Mouse (Mus musculus): ENCODE measurements around the gene Igflr1. TPM values are rescaled to one million over a fixed set of nuclear protein-coding genes. Genes with fewer than 3 reads are reported as not detected.

The Igflr1 gene
- polyA plus RNA-seq, 1 experiment from 2014 or later = 1.6 TPM

DNA sequence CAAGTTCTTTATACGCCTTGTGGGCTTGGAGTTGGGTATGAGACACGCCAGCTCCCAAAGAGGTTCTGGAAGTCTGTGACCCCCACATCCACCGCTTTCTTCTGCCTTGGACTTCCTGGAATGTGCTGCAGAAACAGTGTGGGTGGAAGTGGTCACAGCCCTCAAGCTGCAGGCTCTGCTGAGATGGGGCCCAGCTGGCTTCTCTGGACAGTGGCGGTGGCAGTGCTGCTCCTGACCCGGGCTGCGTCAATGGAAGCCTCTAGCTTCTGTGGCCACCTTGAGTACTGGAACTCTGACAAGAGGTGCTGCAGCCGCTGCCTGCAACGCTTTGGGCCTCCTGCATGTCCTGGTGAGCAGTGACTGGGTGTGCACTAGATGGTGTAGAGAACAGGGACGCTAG lies 806 bp downstream of the Igflr1 start:
- Histone ChIP-seq H3K4me2 (no peak overlapping the region), H3K27ac (no peak overlapping the region), H3K9me3 (replicated peaks) (no peaks in the 10 kb centered on the region), H3K4me3 (replicated peaks) (no peak overlapping the region), H3K9ac (no peak overlapping the region), H3K27me3 (no peaks in the 10 kb centered on the region), H3K4me1 (replicated peaks) (peaks cover 25% of the 10 kb centered on the region), H3K36me3 (peaks cover 64% of the 10 kb centered on the region)
- WGBS (ENCODE audit: insufficient replicate concordance) = 78% methylated on average over 9 of the region's 9 CpGs
- ATAC-seq (ENCODE audit: low read depth) (no peak), DNase-seq (no peak)

DNA sequence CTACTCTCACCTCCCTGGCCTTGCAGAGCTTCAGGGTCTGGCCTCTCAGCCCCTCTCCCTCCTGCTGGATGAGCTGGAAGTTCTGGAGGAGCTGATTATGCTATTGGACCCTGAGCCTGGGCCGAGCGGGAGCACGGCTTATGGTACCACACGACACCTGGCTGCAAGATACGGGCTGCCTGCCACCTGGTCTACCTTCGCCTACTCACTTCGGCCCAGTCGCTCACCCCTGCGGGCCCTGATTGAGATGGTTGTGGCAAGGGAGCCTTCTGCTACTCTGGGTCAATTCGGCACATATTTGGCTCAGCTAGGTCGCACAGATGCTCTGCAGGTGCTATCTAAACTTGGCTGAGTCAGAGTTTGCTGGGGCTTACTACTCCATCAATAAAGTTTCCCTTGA lies 2.3 kb downstream of the Igflr1 start:
- DNase-seq (no peak), ATAC-seq (ENCODE audit: low read depth) (no peak)
- no peaks in the 10 kb centered on the region for H3K9me3 ChIP-seq (replicated peaks)
- WGBS (ENCODE audit: insufficient replicate concordance) = 87% methylated on average over 11 of the region's 11 CpGs
- H3K4me3 ChIP-seq (replicated peaks) = no peak overlapping the region
- peaks cover 73% of the 10 kb centered on the region for H3K36me3 ChIP-seq
- H3K27me3 ChIP-seq = no peaks in the 10 kb centered on the region
- H3K4me1 ChIP-seq (replicated peaks) = peaks cover 20% of the 10 kb centered on the region
- H3K27ac ChIP-seq = no peak overlapping the region
- no peak overlapping the region for H3K4me2 ChIP-seq
- H3K9ac ChIP-seq = no peak overlapping the region

DNA sequence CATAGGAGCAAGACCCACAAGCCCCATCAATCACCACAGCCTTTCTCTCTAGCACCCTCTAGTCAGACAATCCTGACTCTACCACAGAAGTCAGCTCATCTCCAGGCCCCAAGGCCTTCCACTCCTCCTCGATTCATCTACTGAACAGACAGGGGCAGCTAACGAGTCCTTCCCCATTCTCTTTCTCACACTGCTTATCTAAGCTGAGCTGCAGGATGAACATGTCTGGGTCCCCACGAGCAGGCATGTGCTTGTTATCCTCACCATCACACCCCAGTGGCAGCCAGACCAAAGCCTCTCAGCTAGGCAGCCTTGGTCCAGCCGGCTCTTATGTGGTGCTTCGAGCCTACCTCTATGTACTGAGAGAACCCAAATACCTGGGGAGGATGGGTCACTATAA lies 7.2 kb downstream of the Igflr1 start:
- H3K9ac ChIP-seq = no peak overlapping the region
- no peak overlapping the region for H3K4me2 ChIP-seq
- H3K4me3 ChIP-seq (replicated peaks) = no peak overlapping the region
- H3K4me1 ChIP-seq (replicated peaks) = peaks cover 20% of the 10 kb centered on the region
- peak; percentile 32 for ATAC-seq (ENCODE audit: low read depth)
- WGBS (ENCODE audit: insufficient replicate concordance) = 53% methylated on average over 5 of the region's 5 CpGs
- no peak for DNase-seq
- no peaks in the 10 kb centered on the region for H3K9me3 ChIP-seq (replicated peaks)
- no peaks in the 10 kb centered on the region for H3K27me3 ChIP-seq
- H3K36me3 ChIP-seq = peaks cover 95% of the 10 kb centered on the region
- H3K27ac ChIP-seq = no peak overlapping the region

DNA sequence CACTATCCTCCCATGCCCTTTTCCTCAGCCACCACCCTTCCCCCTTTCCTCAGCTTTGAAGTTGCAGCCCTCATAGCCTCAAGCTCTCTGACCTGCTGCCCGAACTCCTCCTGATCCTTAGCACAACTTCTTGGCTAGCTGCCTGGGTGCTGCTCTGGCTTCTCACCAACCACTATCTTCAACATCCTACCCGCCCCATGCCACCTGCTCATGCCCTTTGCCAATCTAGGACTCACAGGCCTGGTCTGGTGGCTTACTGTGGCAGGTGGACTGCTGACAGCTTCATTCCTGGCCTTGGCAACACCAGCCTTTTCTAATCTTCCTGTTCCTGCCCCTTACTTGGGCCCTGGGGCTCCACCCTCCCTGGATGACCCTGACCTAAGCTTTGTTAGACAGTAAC lies 7.7 kb downstream of the Igflr1 start:
- H3K9me3 ChIP-seq (replicated peaks) = no peaks in the 10 kb centered on the region
- DNase-seq (no peak), ATAC-seq (ENCODE audit: low read depth) (no peak)
- 68% methylated on average over 2 of the region's 2 CpGs for WGBS (ENCODE audit: insufficient replicate concordance)
- H3K9ac ChIP-seq = peak overlapping the region; percentile 26; the same call in 1 of the 2 replicates
- H3K4me3 ChIP-seq (replicated peaks) = no peak overlapping the region
- peaks cover 20% of the 10 kb centered on the region for H3K4me1 ChIP-seq (replicated peaks)
- no peaks in the 10 kb centered on the region for H3K27me3 ChIP-seq
- H3K4me2 ChIP-seq = no peak overlapping the region
- H3K27ac ChIP-seq = no peak overlapping the region
- peaks cover 97% of the 10 kb centered on the region for H3K36me3 ChIP-seq

DNA sequence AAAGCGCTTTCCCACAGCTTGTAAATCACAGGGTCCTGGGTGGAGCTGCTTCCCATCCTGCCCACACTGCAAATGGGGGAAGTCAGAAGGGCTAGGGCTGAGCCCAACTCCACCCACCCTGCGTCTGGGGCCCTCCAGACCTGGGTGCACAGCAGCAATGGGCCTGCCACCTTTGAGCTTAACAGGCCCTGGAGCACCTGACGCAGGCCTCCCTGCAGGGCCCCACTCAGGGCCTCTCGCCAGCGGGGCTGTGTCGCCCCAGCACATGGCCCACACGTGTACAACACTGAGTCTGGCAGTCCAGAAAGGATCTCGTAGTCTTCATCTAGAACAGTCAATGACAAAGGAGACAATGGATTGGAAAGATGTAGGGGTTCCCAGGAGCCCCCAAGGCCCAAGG lies 14.7 kb downstream of the Igflr1 start:
- no peaks in the 10 kb centered on the region for H3K27me3 ChIP-seq
- peaks cover 100% of the 10 kb centered on the region for H3K36me3 ChIP-seq
- no peak for ATAC-seq (ENCODE audit: low read depth)
- no peak for DNase-seq
- H3K9ac ChIP-seq = no peak overlapping the region
- no peak overlapping the region for H3K27ac ChIP-seq
- 78% methylated on average over 8 of the region's 8 CpGs for WGBS (ENCODE audit: insufficient replicate concordance)
- no peak overlapping the region for H3K4me2 ChIP-seq
- H3K4me1 ChIP-seq (replicated peaks) = no peaks in the 10 kb centered on the region
- no peak overlapping the region for H3K4me3 ChIP-seq (replicated peaks)
- no peaks in the 10 kb centered on the region for H3K9me3 ChIP-seq (replicated peaks)

DNA sequence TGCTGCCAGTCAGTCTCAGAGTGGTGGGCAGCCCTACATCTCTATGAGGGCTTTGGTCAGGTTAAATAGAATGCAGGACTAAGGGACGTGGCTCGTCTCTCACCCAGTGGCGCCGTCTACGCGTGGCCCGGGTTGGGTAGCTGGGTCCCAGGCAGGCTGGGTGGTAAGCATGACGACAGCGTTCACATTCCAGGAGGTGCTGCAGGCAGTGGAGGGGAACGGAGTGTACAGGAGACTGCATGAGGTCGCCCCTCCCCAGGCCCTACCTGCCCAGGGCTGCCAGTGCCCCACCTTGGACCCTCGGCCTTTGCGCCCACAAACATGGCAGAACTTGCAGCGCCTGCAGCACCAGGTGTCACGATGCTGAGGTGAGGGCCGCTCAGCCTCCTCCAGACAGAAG lies 16.3 kb downstream of the Igflr1 start:
- H3K4me1 ChIP-seq (replicated peaks) = peaks cover 3% of the 10 kb centered on the region
- no peak overlapping the region for H3K9ac ChIP-seq
- peaks cover 100% of the 10 kb centered on the region for H3K36me3 ChIP-seq
- H3K9me3 ChIP-seq (replicated peaks) = no peaks in the 10 kb centered on the region
- ATAC-seq (ENCODE audit: low read depth) (no peak), DNase-seq (no peak)
- no peak overlapping the region for H3K27ac ChIP-seq
- no peaks in the 10 kb centered on the region for H3K27me3 ChIP-seq
- H3K4me3 ChIP-seq (replicated peaks) = no peak overlapping the region
- WGBS (ENCODE audit: insufficient replicate concordance) = 94% methylated on average over 16 of the region's 16 CpGs
- no peak overlapping the region for H3K4me2 ChIP-seq

DNA sequence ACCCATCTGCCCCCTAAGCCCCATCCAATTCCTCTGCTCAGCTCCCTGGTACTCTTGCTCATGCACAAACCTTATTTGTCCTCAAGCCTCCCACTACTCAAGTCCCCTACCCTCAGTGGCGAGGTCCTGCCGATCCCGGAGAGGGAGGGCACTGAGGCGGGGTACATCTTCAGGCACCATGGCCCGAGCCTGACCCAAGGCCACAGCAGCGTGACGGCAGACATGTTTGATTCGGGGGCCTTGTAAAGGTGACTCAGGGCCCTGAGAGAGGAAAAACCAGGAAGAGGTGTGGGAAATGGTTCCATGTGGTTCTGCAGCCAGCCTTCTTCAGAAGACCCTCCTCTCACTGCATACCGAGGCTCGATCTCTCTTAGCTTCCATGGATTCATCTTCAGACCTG lies 19.1 kb downstream of the Igflr1 start:
- no peak overlapping the region for H3K9ac ChIP-seq
- no peak for DNase-seq
- H3K4me1 ChIP-seq (replicated peaks) = peaks cover 17% of the 10 kb centered on the region
- no peaks in the 10 kb centered on the region for H3K27me3 ChIP-seq
- H3K4me3 ChIP-seq (replicated peaks) = no peak overlapping the region
- peaks cover 78% of the 10 kb centered on the region for H3K36me3 ChIP-seq
- H3K9me3 ChIP-seq (replicated peaks) = no peaks in the 10 kb centered on the region
- H3K4me2 ChIP-seq = no peak overlapping the region
- H3K27ac ChIP-seq = no peak overlapping the region
- 92% methylated on average over 10 of the region's 10 CpGs for WGBS (ENCODE audit: insufficient replicate concordance)
- no peak for ATAC-seq (ENCODE audit: low read depth)

DNA sequence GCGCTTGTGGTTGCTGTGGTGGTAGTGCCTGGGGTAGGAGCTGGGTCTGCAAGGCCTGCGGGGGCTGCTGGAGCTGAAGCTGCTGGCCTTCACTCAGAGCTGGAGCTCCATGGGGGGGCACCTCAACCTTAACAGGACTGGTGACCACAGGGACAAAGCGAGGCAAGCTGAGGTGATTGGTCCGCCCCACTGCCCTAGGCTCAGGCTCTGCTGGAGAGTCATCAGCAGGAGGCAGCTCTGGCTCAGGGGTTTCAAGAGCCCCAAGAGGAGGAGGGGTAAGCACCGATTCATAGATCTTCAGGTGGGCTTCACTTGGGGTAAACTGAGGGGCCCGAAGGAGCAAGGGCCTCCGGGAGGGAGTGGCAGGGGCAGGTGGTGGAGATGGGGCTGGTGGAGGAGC lies 19.9 kb downstream of the Igflr1 start:
- no peak for DNase-seq
- peaks cover 70% of the 10 kb centered on the region for H3K36me3 ChIP-seq
- no peak overlapping the region for H3K4me3 ChIP-seq (replicated peaks)
- no peak overlapping the region for H3K27ac ChIP-seq
- no peaks in the 10 kb centered on the region for H3K9me3 ChIP-seq (replicated peaks)
- no peak overlapping the region for H3K9ac ChIP-seq
- no peaks in the 10 kb centered on the region for H3K27me3 ChIP-seq
- H3K4me2 ChIP-seq = no peak overlapping the region
- no peak for ATAC-seq (ENCODE audit: low read depth)
- peaks cover 25% of the 10 kb centered on the region for H3K4me1 ChIP-seq (replicated peaks)
- WGBS (ENCODE audit: insufficient replicate concordance) = 87% methylated on average over 7 of the region's 7 CpGs

DNA sequence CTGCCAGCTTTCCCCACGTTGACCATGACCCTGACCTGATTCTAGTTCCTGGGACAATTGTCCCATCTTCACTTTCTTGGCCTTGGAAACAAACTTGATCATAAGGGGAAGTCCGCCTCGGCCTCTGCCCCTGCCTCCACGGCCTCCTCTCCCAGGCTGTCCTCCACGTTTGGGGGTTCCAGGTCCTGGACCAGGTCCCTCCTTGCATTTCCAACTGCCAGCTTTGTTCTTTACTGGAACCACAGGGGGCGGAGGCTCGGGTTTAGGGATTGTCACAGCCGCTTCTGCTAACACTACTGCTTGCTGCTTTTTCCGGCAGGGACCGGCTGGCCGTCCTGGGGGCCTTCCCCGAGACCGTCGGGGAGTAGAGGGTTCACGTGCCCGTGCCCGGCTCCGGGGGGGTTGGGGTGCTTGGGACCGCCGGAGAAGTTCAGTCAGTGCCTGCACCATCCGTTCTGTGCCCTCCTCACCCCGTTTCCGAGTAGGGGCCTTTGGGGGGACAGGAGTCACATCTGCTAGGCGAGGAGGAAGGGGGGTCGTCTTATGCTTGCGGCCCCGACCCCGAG lies 21.3 kb downstream of the Igflr1 start:
- Histone ChIP-seq H3K27ac (no peak overlapping the region), H3K4me3 (replicated peaks) (peak overlapping the region; percentile 96), H3K9ac (peak overlapping the region; percentile 99), H3K4me1 (replicated peaks) (peaks cover 27% of the 10 kb centered on the region), H3K4me2 (peak overlapping the region; percentile 97), H3K36me3 (peaks cover 56% of the 10 kb centered on the region), H3K9me3 (replicated peaks) (no peaks in the 10 kb centered on the region), H3K27me3 (no peaks in the 10 kb centered on the region)
- 88% methylated on average over 28 of the region's 28 CpGs for WGBS (ENCODE audit: insufficient replicate concordance)
- ATAC-seq (ENCODE audit: low read depth) = no peak
- no peak for DNase-seq

DNA sequence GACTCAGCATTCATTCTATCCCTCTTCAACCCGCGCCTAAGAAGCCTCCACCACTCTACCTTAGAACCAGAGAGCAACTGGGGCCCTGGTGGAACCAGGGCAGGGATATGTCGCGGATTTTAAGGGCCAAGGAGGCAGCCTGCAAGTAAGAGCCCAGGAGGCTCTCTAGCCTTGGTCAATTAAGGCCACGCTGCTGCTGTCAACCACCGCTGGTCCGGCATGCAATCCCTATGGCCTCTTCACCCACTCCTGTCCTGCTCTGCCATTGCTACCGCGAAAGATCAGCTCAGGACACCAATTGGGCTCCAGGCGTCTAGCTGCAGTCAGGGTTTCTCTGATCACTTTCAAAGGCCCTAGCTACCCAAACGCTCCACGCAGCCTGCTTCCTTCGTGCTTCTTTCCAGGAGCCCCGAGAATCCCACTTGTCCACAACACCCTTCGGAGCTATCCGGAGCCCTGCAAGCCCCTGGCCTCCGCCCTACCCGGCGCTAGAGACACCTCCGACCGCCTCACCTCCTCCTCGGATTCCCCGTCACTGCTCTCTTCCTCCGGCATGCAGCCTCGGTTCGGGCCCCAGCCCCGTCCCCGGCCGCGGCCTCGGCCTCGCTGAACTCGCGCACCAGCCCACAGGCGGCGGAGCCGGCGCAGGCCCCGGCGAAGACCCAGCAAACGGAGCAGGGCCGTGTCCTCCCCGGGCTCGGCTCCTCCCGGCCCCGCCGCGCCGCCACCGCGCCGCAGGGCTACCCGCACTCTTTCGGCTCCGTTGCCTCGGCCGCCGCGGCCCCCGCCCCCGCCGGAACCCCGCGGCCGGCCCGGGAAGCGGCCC lies 22.8 kb downstream of the Igflr1 start:
- H3K36me3 ChIP-seq = peaks cover 41% of the 10 kb centered on the region
- H3K4me2 ChIP-seq = peak overlapping the region; percentile 97
- peak overlapping the region; percentile 96 for H3K4me3 ChIP-seq (replicated peaks)
- no peaks in the 10 kb centered on the region for H3K9me3 ChIP-seq (replicated peaks)
- ATAC-seq (ENCODE audit: low read depth) = peak; percentile 29
- under 1% methylated on average over 62 of the region's 67 CpGs for WGBS (ENCODE audit: insufficient replicate concordance)
- peak overlapping the region; percentile 90 for H3K27ac ChIP-seq
- peak overlapping the region; percentile 99 for H3K9ac ChIP-seq
- peaks cover 27% of the 10 kb centered on the region for H3K4me1 ChIP-seq (replicated peaks)
- peak; percentile 48 for DNase-seq
- no peaks in the 10 kb centered on the region for H3K27me3 ChIP-seq

DNA sequence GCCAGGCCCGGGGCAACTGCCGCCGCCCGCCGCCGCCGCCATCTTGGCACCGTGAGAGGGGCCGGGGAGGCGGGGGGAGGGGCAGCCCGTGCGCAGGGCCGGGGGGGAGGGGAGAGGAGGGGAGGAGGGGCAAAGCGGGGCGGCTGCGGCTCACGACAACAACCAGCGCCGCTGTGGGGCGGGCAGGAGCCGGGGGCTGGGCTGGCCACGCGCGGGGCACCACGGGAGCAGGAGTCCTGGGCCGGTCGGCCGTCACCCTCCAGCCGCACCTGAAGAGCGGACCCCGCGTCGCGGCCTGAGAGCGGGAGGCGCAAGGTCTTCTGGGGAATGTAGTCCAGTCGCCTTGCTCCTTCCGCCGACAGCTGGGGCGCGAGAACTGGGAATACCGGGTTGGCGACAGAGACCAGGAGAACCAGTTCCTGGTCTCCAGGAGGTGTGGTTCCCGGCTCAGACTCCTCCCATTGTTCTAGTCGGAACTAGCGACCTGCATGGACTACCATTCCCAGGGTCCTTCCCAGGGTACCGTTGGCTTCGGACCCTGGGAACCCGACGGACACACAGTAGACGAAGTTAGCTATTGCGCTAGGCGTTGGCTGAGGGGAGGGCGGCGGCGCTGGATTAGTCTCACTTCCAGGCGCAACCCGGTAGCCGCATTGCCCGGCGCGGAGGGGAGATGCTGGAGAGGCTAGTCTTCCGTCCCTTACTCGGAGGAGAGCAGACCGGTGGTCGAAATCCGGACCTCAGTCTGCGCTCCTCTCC lies 23.6 kb downstream of the Igflr1 start, which contains the start of gene Kmt2b:
Gene Kmt2b (minus strand): TSS at position 51 of the 759 bp plus-strand sequence.
- under 1% methylated on average over 57 of the region's 68 CpGs for WGBS (ENCODE audit: insufficient replicate concordance)
- Histone ChIP-seq H3K27ac (peak within 1 kb of the TSS; percentile 90), H3K9ac (peak within 1 kb of the TSS; percentile 99), H3K36me3 (peaks cover 33% of the 10 kb centered on the region), H3K4me2 (peak within 1 kb of the TSS; percentile 97), H3K4me3 (replicated peaks) (peak within 1 kb of the TSS; percentile 96), H3K9me3 (replicated peaks) (no peaks in the 10 kb centered on the region), H3K4me1 (replicated peaks) (peaks cover 34% of the 10 kb centered on the region), H3K27me3 (no peaks in the 10 kb centered on the region)
- ATAC-seq (ENCODE audit: low read depth) = peak; percentile 94
- DNase-seq = peak; percentile 95

Data from liver, embryonic 13.5 days (tissue).